Mouse (Mus musculus): ENCODE measurements around the gene Golm1. TPM values are rescaled to one million over a fixed set of nuclear protein-coding genes. Genes with fewer than 3 reads are reported as not detected.

Golm1 gene
- polyA plus RNA-seq, 1 experiment = 4.4 TPM

DNA sequence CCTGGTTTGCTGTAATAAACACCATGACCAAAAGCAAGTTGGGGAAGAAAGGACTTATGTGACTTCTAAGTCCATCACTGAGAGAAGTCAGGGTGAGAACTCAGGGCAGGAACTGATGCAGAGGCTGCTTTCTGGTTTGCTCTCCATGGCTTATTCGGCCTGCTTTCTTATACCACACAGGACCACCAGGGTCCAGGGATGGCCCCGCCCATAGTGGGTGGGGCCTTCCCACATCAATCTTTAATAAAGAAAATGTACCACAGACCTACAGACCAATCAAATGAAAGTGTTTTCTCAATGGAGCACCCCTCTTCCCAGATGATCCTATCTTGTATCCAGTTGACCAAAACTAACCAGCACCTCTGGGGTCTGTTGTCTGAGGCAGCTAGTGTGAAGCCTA lies 4.1 kb downstream of the Golm1 start:
- peaks cover 20% of the 10 kb centered on the region for H3K4me1 ChIP-seq (replicated peaks; ENCODE audit: control insufficient read depth, insufficient read depth, low read length)
- TF ChIP-seq POLR2A (IDR thresholded peaks at IDR 0.05; ENCODE audit: control insufficient read depth, extremely low read depth, insufficient read depth, low read length, poor library complexity) (no peak), CTCF (IDR thresholded peaks at IDR 0.05; ENCODE audit: borderline replicate concordance, control insufficient read depth, extremely low read depth, insufficient read depth, low read length, poor library complexity) (no peak)
- no peak for DNase-seq
- WGBS = 86% methylated on average over 2 of the region's 2 CpGs
- peaks cover 9% of the 10 kb centered on the region for H3K27me3 ChIP-seq (ENCODE audit: control insufficient read depth, insufficient read depth, low read length)
- H3K4me3 ChIP-seq (ENCODE audit: control insufficient read depth, insufficient read depth, low read length) = no peak overlapping the region
- H3K27ac ChIP-seq (ENCODE audit: control insufficient read depth, insufficient read depth, low read length) = no peak overlapping the region
- H3K36me3 ChIP-seq (ENCODE audit: control insufficient read depth, insufficient read depth, low read length) = no peaks in the 10 kb centered on the region

DNA sequence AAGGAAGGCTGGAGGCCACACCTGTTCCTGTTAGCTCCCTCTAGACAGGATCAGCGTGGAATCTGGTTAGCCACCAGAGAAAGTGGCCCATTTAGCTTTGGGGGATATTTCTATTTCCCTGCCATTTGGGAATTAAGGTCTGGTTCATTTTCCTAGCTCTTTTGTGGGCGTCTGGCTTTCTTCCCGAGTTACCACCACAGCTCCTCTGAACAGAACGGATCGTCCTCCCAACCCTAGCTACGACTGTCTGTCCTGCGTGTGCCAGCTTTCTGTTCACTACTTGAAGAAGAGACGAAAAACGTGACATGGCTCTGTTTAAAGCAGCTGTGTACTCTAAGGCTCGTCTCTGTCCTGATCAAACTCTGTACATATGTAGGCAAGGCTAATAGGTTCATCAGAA lies 5.7 kb downstream of the Golm1 start:
- Histone ChIP-seq H3K27ac (ENCODE audit: control insufficient read depth, insufficient read depth, low read length) (no peak overlapping the region), H3K36me3 (ENCODE audit: control insufficient read depth, insufficient read depth, low read length) (no peaks in the 10 kb centered on the region), H3K27me3 (ENCODE audit: control insufficient read depth, insufficient read depth, low read length) (peaks cover 4% of the 10 kb centered on the region; the same call in 1 of the 2 replicates), H3K4me3 (ENCODE audit: control insufficient read depth, insufficient read depth, low read length) (no peak overlapping the region), H3K4me1 (replicated peaks; ENCODE audit: control insufficient read depth, insufficient read depth, low read length) (peaks cover 14% of the 10 kb centered on the region)
- TF ChIP-seq POLR2A (IDR thresholded peaks at IDR 0.05; ENCODE audit: control insufficient read depth, extremely low read depth, insufficient read depth, low read length, poor library complexity) (no peak), CTCF (IDR thresholded peaks at IDR 0.05; ENCODE audit: borderline replicate concordance, control insufficient read depth, extremely low read depth, insufficient read depth, low read length, poor library complexity) (no peak)
- no peak for DNase-seq
- WGBS = 96% methylated on average over 10 of the region's 10 CpGs

DNA sequence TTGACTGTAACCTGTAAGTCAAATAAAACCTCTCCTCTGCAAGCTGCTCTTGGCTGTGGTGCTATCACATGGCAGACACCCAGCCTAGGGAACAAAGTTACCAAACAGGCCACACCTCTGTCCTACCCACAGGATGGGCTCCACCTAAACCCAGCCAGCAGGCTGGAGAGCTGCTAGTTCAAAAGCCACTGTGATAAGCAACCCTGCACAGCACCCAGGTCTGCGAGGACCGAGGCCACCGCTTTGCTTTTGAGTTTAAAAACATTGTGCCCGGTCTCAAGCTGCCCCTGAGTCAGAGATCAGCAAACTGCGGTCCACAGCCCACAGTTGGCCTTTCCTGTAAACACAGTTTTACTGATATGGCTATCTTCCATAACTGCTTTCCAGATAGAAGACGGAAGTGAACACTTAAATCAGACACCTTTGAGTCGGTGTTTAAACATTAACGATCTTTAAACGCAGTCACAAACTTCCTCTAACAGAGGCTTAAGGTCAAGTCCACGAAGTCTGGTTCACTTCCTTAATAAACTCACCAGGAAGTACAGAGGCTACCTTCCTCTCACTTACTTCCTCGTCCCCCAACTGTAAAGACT lies 7.0 kb downstream of the Golm1 start:
- peak; percentile 14 for DNase-seq
- 18% methylated on average over 11 of the region's 11 CpGs for WGBS
- Histone ChIP-seq H3K27ac (ENCODE audit: control insufficient read depth, insufficient read depth, low read length) (peak overlapping the region; percentile 47; the same call in 1 of the 2 replicates), H3K27me3 (ENCODE audit: control insufficient read depth, insufficient read depth, low read length) (no peaks in the 10 kb centered on the region), H3K36me3 (ENCODE audit: control insufficient read depth, insufficient read depth, low read length) (no peaks in the 10 kb centered on the region), H3K4me1 (replicated peaks; ENCODE audit: control insufficient read depth, insufficient read depth, low read length) (peaks cover 12% of the 10 kb centered on the region), H3K4me3 (ENCODE audit: control insufficient read depth, insufficient read depth, low read length) (no peak overlapping the region)
- TF ChIP-seq POLR2A (IDR thresholded peaks at IDR 0.05; ENCODE audit: control insufficient read depth, extremely low read depth, insufficient read depth, low read length, poor library complexity) = no peak
- no peak for TF ChIP-seq CTCF (IDR thresholded peaks at IDR 0.05; ENCODE audit: borderline replicate concordance, control insufficient read depth, extremely low read depth, insufficient read depth, low read length, poor library complexity)

DNA sequence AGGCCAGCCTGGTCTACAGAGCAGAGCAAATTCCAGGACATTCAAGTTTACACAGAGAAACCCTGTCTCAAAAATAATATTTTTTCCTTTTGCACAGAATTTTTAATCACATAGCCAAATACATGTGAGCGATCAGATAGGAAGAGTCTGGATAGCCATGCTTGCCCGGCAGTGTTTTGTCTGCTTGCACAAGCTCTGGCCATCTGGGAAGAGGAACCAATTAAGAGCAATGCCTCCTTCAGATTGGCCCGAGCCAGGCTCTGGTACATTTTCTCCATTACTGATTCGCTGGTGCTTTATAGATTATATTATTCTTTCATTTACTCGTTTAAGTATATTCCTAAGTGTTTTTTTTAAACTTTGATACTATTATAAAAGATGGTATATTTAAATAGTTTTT lies 7.8 kb downstream of the Golm1 start:
- no peaks in the 10 kb centered on the region for H3K27me3 ChIP-seq (ENCODE audit: control insufficient read depth, insufficient read depth, low read length)
- DNase-seq = no peak
- H3K4me1 ChIP-seq (replicated peaks; ENCODE audit: control insufficient read depth, insufficient read depth, low read length) = peaks cover 12% of the 10 kb centered on the region
- no peaks in the 10 kb centered on the region for H3K36me3 ChIP-seq (ENCODE audit: control insufficient read depth, insufficient read depth, low read length)
- H3K27ac ChIP-seq (ENCODE audit: control insufficient read depth, insufficient read depth, low read length) = no peak overlapping the region
- WGBS = 94% methylated on average over 5 of the region's 5 CpGs
- TF ChIP-seq CTCF (IDR thresholded peaks at IDR 0.05; ENCODE audit: borderline replicate concordance, control insufficient read depth, extremely low read depth, insufficient read depth, low read length, poor library complexity) = no peak
- no peak overlapping the region for H3K4me3 ChIP-seq (ENCODE audit: control insufficient read depth, insufficient read depth, low read length)

DNA sequence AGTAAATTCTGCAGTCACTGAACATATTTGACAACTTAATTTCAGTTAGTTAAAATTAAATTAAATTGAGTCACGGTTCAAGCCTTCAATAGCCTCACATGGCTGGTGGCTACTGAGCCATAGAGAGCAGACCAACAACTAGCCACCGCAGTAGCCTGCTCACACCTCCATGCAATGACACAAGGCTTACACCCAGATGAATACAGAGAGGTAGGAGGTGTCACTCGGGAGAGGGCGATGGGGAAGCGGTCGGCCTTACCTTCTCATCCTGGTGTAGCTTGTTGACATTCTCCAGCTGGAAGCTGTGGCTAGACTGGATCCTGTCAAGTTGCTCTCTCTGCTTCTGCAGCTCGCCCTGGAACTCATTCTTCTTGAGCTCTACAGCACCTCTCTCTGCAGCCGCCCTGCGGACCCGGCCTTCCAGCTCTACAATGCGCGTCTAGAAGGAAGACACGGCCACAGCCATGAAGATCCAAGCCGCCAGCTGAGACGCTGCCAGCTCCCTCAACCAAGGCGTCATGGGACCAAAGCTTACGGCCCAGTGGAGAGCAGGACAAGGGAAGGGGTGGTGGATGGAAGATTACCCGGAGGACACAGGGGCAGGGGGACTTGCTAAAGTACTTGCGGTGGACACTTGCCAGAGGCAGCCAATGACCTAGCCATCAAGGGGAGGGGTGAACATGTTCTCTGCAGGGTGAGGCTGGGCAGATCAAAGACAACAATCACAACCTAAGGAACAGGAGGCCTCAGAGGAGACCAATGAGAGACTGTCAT lies 11.5 kb downstream of the Golm1 start:
- H3K4me1 ChIP-seq (replicated peaks; ENCODE audit: control insufficient read depth, insufficient read depth, low read length) = peaks cover 5% of the 10 kb centered on the region
- H3K27ac ChIP-seq (ENCODE audit: control insufficient read depth, insufficient read depth, low read length) = no peak overlapping the region
- H3K4me3 ChIP-seq (ENCODE audit: control insufficient read depth, insufficient read depth, low read length) = no peak overlapping the region
- WGBS = 98% methylated on average over 19 of the region's 19 CpGs
- no peak for DNase-seq
- no peaks in the 10 kb centered on the region for H3K27me3 ChIP-seq (ENCODE audit: control insufficient read depth, insufficient read depth, low read length)
- H3K36me3 ChIP-seq (ENCODE audit: control insufficient read depth, insufficient read depth, low read length) = no peaks in the 10 kb centered on the region
- TF ChIP-seq POLR2A (IDR thresholded peaks at IDR 0.05; ENCODE audit: control insufficient read depth, extremely low read depth, insufficient read depth, low read length, poor library complexity) (no peak), CTCF (IDR thresholded peaks at IDR 0.05; ENCODE audit: borderline replicate concordance, control insufficient read depth, extremely low read depth, insufficient read depth, low read length, poor library complexity) (no peak)

DNA sequence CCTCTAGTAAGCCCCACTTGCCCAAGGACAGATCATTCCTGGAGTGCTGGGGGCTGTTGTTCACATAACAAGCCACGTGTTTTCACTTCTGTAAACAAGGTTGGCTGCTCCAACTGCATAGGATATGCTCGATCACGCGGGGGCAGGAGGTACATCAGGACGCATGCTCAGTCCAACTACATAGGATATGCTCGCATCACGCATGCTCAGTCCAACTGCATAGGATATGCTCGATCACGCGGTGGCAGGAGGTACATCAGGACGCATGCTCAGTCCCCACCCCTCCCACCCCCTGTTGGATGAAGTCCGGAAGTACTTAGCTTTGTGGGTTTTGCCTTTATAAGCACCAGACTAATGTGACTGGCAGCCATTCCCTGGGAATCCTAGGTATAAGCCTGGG lies 13.6 kb downstream of the Golm1 start:
- Histone ChIP-seq H3K27me3 (ENCODE audit: control insufficient read depth, insufficient read depth, low read length) (no peaks in the 10 kb centered on the region), H3K27ac (ENCODE audit: control insufficient read depth, insufficient read depth, low read length) (no peak overlapping the region), H3K36me3 (ENCODE audit: control insufficient read depth, insufficient read depth, low read length) (no peaks in the 10 kb centered on the region), H3K4me3 (ENCODE audit: control insufficient read depth, insufficient read depth, low read length) (no peak overlapping the region), H3K4me1 (replicated peaks; ENCODE audit: control insufficient read depth, insufficient read depth, low read length) (peaks cover under 1% of the 10 kb centered on the region)
- WGBS = 97% methylated on average over 12 of the region's 12 CpGs
- DNase-seq = no peak
- TF ChIP-seq CTCF (IDR thresholded peaks at IDR 0.05; ENCODE audit: borderline replicate concordance, control insufficient read depth, extremely low read depth, insufficient read depth, low read length, poor library complexity) = no peak

All from thymus, adult 2 months (tissue).